Mouse (Mus musculus): ENCODE data around the gene Etl4. TPM values are rescaled to one million over a fixed set of nuclear protein-coding genes. Genes with fewer than 3 reads are reported as not detected.

Gene Etl4
- total and polyA plus RNA-seq, 2 experiments = 3.5 to 5.5 TPM

GRCm38 (mm10) chr2:20777931-20778330, 868.4 kb downstream of the Etl4 start:
- TF ChIP-seq POLR2A (IDR thresholded peaks at IDR 0.05; ENCODE audit: extremely low read depth, insufficient read depth, low read length) (no peak), CTCF (IDR thresholded peaks at IDR 0.05; ENCODE audit: low read depth, low read length) (no peak)
- Histone ChIP-seq H3K27me3 (ENCODE audit: control insufficient read depth, insufficient read depth, low read length) (no peaks in the 10 kb centered on the region), H3K4me3 (ENCODE audit: insufficient read depth, low read depth, low read length) (no peak overlapping the region), H3K79me2 (ENCODE audit: control insufficient read depth, insufficient read depth, low read length) (no peaks in the 10 kb centered on the region), H3K36me3 (ENCODE audit: control insufficient read depth, insufficient read depth, low read length) (peaks cover 4% of the 10 kb centered on the region; the same call in 1 of the 2 replicates), H3K9ac (ENCODE audit: low read depth, low read length) (no peak overlapping the region), H3K27ac (replicated peaks; ENCODE audit: insufficient read depth, low read depth, low read length) (no peak overlapping the region), H3K4me1 (ENCODE audit: control insufficient read depth, insufficient read depth, low read length) (no peaks in the 10 kb centered on the region)
- no peak for DNase-seq (ENCODE audit: extremely low read depth, low read depth, low spot score)
- 92% methylated on average over 6 of the region's 6 CpGs for WGBS

DNA sequence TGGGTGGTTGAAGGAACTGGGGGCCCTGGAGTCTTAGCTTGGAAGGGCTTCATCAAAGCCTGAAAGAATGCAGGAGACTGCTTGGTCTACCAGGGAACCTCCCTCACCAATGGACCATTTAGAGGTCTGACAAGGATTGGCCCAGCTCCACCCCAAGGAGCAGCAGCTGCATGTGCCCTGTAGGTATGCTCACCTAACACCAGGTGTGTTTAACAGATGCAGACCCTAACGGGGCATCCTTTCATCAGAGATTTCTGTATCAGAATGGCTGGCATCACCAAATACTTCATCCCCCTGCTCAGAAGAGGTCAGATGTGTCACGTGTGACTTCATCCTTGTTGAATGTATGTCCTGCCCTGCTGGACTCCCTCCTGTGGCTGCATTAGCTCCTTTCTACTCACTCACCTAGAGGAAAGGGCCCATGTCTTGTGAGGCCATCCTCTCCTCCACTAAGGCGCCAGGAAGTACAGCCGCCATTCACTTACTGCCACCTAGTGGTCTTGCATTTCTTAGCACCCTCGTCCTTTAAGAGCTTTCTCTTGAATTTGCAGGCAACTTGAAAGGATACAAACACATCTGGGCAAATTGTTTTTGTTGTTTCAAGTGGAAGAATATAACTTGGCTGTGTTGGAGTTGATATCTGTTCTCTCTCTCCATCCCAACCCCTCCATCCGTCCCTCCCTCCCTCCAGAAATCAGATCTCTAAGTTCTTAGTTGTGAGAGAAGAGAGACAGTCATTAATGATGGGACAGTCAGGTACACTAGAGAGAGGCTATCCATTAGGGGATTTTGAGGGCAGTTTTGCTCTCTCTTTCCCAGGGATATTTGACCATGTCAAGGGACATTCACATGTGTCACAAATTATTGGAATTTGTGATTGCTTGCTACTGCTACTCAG, 870.2 kb downstream of the Etl4 start:
- H3K36me3 ChIP-seq (ENCODE audit: control insufficient read depth, insufficient read depth, low read length) = peaks cover 8% of the 10 kb centered on the region; the same call in 1 of the 2 replicates

GRCm38 (mm10) chr2:20801236-20801890, 891.8 kb downstream of the Etl4 start:
- no peak overlapping the region for H3K27ac ChIP-seq (replicated peaks; ENCODE audit: insufficient read depth, low read depth, low read length)
- H3K4me1 ChIP-seq (ENCODE audit: control insufficient read depth, insufficient read depth, low read length) = no peaks in the 10 kb centered on the region
- H3K36me3 ChIP-seq (ENCODE audit: control insufficient read depth, insufficient read depth, low read length) = peaks cover 35% of the 10 kb centered on the region
- H3K79me2 ChIP-seq (ENCODE audit: control insufficient read depth, insufficient read depth, low read length) = no peaks in the 10 kb centered on the region
- no peaks in the 10 kb centered on the region for H3K27me3 ChIP-seq (ENCODE audit: control insufficient read depth, insufficient read depth, low read length)
- 94% methylated on average over 8 of the region's 8 CpGs for WGBS
- H3K9ac ChIP-seq (ENCODE audit: low read depth, low read length) = no peak overlapping the region
- H3K4me3 ChIP-seq (ENCODE audit: insufficient read depth, low read depth, low read length) = no peak overlapping the region
- DNase-seq (ENCODE audit: extremely low read depth, low read depth, low spot score) = no peak
- TF ChIP-seq CTCF (IDR thresholded peaks at IDR 0.05; ENCODE audit: low read depth, low read length) (no peak), POLR2A (IDR thresholded peaks at IDR 0.05; ENCODE audit: extremely low read depth, insufficient read depth, low read length) (no peak)

More for the DNA sequence above, 870.2 kb downstream of the Etl4 start:
- no peaks in the 10 kb centered on the region for H3K4me1 ChIP-seq (ENCODE audit: control insufficient read depth, insufficient read depth, low read length)
- no peak overlapping the region for H3K27ac ChIP-seq (replicated peaks; ENCODE audit: insufficient read depth, low read depth, low read length)
- no peak overlapping the region for H3K9ac ChIP-seq (ENCODE audit: low read depth, low read length)
- TF ChIP-seq POLR2A (IDR thresholded peaks at IDR 0.05; ENCODE audit: extremely low read depth, insufficient read depth, low read length) = no peak
- peak; percentile 69 for TF ChIP-seq CTCF (IDR thresholded peaks at IDR 0.05; ENCODE audit: low read depth, low read length)
- WGBS = 49% methylated on average over 6 of the region's 6 CpGs
- peak; percentile 47 for DNase-seq (ENCODE audit: extremely low read depth, low read depth, low spot score)
- H3K27me3 ChIP-seq (ENCODE audit: control insufficient read depth, insufficient read depth, low read length) = no peaks in the 10 kb centered on the region
- H3K4me3 ChIP-seq (ENCODE audit: insufficient read depth, low read depth, low read length) = no peak overlapping the region
- H3K79me2 ChIP-seq (ENCODE audit: control insufficient read depth, insufficient read depth, low read length) = no peaks in the 10 kb centered on the region

DNA sequence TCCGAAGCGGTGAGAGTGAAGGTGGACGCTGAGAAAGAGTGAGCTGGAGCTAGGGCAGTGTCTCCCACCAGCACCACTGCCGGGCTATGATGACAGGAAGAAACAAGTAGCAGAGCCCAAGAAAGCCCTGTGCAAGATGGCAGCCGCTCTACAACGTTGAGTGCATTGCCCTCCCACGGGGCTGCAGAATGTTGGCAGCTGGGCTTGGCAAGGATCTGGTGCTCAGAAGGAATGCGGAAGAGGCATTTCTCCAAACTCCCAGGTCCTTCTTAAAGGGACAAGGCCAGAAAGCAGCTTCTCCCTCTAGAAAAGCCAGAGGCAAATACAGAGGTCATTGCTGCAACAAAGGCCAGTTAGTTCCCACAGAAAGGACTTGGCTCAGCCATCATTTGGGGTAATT, 901.9 kb downstream of the Etl4 start:
- H3K4me3 ChIP-seq (ENCODE audit: insufficient read depth, low read depth, low read length) = no peak overlapping the region
- no peak for TF ChIP-seq CTCF (IDR thresholded peaks at IDR 0.05; ENCODE audit: low read depth, low read length)
- no peak for TF ChIP-seq POLR2A (IDR thresholded peaks at IDR 0.05; ENCODE audit: extremely low read depth, insufficient read depth, low read length)
- H3K27me3 ChIP-seq (ENCODE audit: control insufficient read depth, insufficient read depth, low read length) = no peaks in the 10 kb centered on the region
- H3K79me2 ChIP-seq (ENCODE audit: control insufficient read depth, insufficient read depth, low read length) = no peaks in the 10 kb centered on the region
- no peak overlapping the region for H3K27ac ChIP-seq (replicated peaks; ENCODE audit: insufficient read depth, low read depth, low read length)
- peak; percentile 9 for DNase-seq (ENCODE audit: extremely low read depth, low read depth, low spot score)
- no peaks in the 10 kb centered on the region for H3K4me1 ChIP-seq (ENCODE audit: control insufficient read depth, insufficient read depth, low read length)
- WGBS = 84% methylated on average over 8 of the region's 8 CpGs
- peaks cover 11% of the 10 kb centered on the region for H3K36me3 ChIP-seq (ENCODE audit: control insufficient read depth, insufficient read depth, low read length)
- H3K9ac ChIP-seq (ENCODE audit: low read depth, low read length) = no peak overlapping the region

GRCm38 (mm10) chr2:20813986-20814385, 904.4 kb downstream of the Etl4 start:
- Histone ChIP-seq H3K27me3 (ENCODE audit: control insufficient read depth, insufficient read depth, low read length) (no peaks in the 10 kb centered on the region), H3K27ac (replicated peaks; ENCODE audit: insufficient read depth, low read depth, low read length) (no peak overlapping the region), H3K36me3 (ENCODE audit: control insufficient read depth, insufficient read depth, low read length) (no peaks in the 10 kb centered on the region), H3K4me3 (ENCODE audit: insufficient read depth, low read depth, low read length) (no peak overlapping the region), H3K9ac (ENCODE audit: low read depth, low read length) (no peak overlapping the region), H3K79me2 (ENCODE audit: control insufficient read depth, insufficient read depth, low read length) (no peaks in the 10 kb centered on the region), H3K4me1 (ENCODE audit: control insufficient read depth, insufficient read depth, low read length) (no peaks in the 10 kb centered on the region)
- TF ChIP-seq POLR2A (IDR thresholded peaks at IDR 0.05; ENCODE audit: extremely low read depth, insufficient read depth, low read length) (no peak), CTCF (IDR thresholded peaks at IDR 0.05; ENCODE audit: low read depth, low read length) (no peak)
- WGBS = 90% methylated on average over 2 of the region's 2 CpGs
- no peak for DNase-seq (ENCODE audit: extremely low read depth, low read depth, low spot score)
